Mouse (Mus musculus): ENCODE results near the gene Snx18.

DNA sequence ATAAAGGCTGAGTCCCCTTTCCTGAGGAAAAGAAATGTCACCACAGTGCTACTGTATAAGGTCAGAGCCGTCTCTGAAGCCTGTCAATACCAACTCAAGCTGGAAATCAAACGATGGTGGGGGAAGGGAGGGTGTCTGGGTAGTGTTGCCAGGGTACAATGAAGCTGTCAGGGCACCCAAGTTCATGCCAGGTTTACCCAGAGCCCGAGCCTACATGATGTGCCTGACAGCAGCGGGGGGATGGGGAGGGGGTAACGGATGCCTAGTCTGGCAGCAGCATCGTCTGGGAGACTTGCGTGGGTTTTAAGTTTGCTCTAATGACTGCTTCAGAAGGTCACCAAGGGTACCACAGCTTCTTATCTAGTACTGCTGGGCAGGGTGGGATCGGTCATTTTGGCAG, 23.1 kb downstream of the Snx18 start:
- TF ChIP-seq ZC3H11A (IDR thresholded peaks at IDR 0.05; ENCODE audit: low read depth, low read length) (no peak), GABPA (IDR thresholded peaks at IDR 0.05; ENCODE audit: insufficient replicate concordance, low read depth, low read length) (no peak), CHD2 (IDR thresholded peaks at IDR 0.05; ENCODE audit: low read length) (no peak), CTCF (conservative IDR thresholded peaks at IDR 0.05 in 1 of 2, IDR thresholded peaks at IDR 0.05 in 1 of 2; ENCODE audit: low read depth in 2 of 2, low read length in 2 of 2) (no peak), ZMIZ1 (IDR thresholded peaks at IDR 0.05; ENCODE audit: low read depth, low read length) (no peak), SIN3A (IDR thresholded peaks at IDR 0.05; ENCODE audit: low read length) (no peak), RAD21 (IDR thresholded peaks at IDR 0.05; ENCODE audit: low read depth, low read length) (no peak), POLR2A (IDR thresholded peaks at IDR 0.05; ENCODE audit: low read depth, low read length) (no peak), NELFE (IDR thresholded peaks at IDR 0.05; ENCODE audit: low read depth, low read length) (no peak), USF2 (conservative IDR thresholded peaks at IDR 0.05; ENCODE audit: low read depth, low read length) (no peak), MAFK (IDR thresholded peaks at IDR 0.05; ENCODE audit: insufficient replicate concordance, low read length) (no peak)

Data from CH12.LX (cell line).